Mouse (Mus musculus): ENCODE measurements around the gene Lamc1.

- TF ChIP-seq CTCF (IDR thresholded peaks at IDR 0.05; ENCODE audit: low read depth, low read length): no peak
- TF ChIP-seq POLR2A (IDR thresholded peaks at IDR 0.05; ENCODE audit: borderline replicate concordance, low read depth, low read length): no peak
Measured at GRCm38 (mm10) chr1:153202195-153202594, 130.4 kb downstream of the Lamc1 start.

All from bone marrow macrophage, adult 2 months (primary cell).